Comparison of ENCODE assay signal across 17 mouse cellular contexts in the genomic region with DNA sequence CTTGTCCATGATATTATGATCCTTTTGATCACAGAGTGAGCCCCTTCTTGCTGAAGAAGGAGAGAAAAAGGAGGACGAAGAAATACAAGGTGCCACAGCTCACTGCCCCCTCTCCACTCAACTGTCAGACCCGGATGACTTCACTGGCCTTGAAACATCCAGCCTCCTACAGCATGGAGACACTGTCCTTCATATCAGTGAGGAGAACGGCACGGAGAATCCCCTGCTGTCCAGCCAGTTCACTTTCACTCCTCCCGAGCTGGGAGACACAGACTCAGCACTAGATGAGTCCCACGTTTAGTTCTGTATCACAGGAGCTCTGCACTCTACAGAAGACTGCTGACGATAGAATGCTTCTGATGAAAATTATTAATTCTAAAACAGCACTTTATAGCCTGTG.
"Had no signal": no experiment of that assay in that cellular context is flagged by ENCODE, and none has a peak within 500 bp of the region (broad histone marks: within the 10 kb centered on the region; RNA-seq: fewer than 3 reads in every experiment).

No protein-coding gene starts in this region.

- DNase-seq: kidney, postnatal 10 days; kidney, postnatal 4 days; lung, embryonic 14.5 days; lung, postnatal 10 days; lung, postnatal 4 days; retina, postnatal 1 day; right cerebral cortex, postnatal 4 days; spleen, adult 18-20 months; thymus, adult 18-20 months; thymus, postnatal 14 days had no signal

- H3K4me3 ChIP-seq: layer of hippocampus, adult 2 months; limb, embryonic 10.5 days; liver, embryonic 15.5 days; midbrain, embryonic 15.5 days; neural tube, embryonic 13.5 days had no signal

- H3K4me2 ChIP-seq: liver, embryonic 11.5 days; liver, embryonic 15.5 days; lung, embryonic 14.5 days; midbrain, embryonic 11.5 days; midbrain, embryonic 15.5 days; neural tube, embryonic 13.5 days had no signal

- H3K9me3 ChIP-seq: limb, embryonic 10.5 days; liver, embryonic 15.5 days; midbrain, embryonic 15.5 days; neural tube, embryonic 13.5 days had no signal

- ATAC-seq: midbrain, embryonic 15.5 days had no signal

- H3K9ac ChIP-seq: liver, embryonic 15.5 days; lung, embryonic 14.5 days; midbrain, embryonic 15.5 days; neural tube, embryonic 13.5 days had no signal

- H3K27me3 ChIP-seq: liver, embryonic 15.5 days; midbrain, embryonic 15.5 days; neural tube, embryonic 13.5 days had no signal

- H3K4me1 ChIP-seq: limb, embryonic 10.5 days had no signal

- H3K27ac ChIP-seq: layer of hippocampus, adult 2 months; limb, embryonic 10.5 days; liver, embryonic 15.5 days; midbrain, embryonic 15.5 days; neural tube, embryonic 13.5 days had no signal

- H3K36me3 ChIP-seq: limb, embryonic 10.5 days; liver, embryonic 15.5 days; midbrain, embryonic 15.5 days; neural tube, embryonic 13.5 days had no signal
